Mouse (Mus musculus) cerebellum, adult 2 months (tissue): ENCODE measurements around the gene Csf2.

ENCODE experiments used
- CTCF ChIP-seq: fragments of 200-500 bp; IDR thresholded peaks from 2 replicates; pipeline ENCODE4 v1.5.1; 2011; ENCODE audit warnings: low read depth, mild to moderate bottlenecking, control low read depth, low read length, moderate library complexity, borderline replicate concordance; ENCODE audit not compliant: insufficient read depth
- POLR2A ChIP-seq: fragments of 200-500 bp; IDR thresholded peaks from 2 replicates; pipeline ENCODE4 v1.6.1; 2011; ENCODE audit warnings: low read length, control low read depth, borderline replicate concordance; ENCODE audit not compliant: insufficient read depth

GRCm38 (mm10) chr11:54214499-54215443 lies 34.7 kb downstream of the Csf2 start:
- TF ChIP-seq CTCF, result no peak
- no peak for TF ChIP-seq POLR2A
